Mouse (Mus musculus) hindbrain, embryonic 14.5 days (tissue): ENCODE data around the gene Pfdn4. TPM values are rescaled to one million over a fixed set of nuclear protein-coding genes. Genes with fewer than 3 reads are reported as not detected.

Source experiments
- ATAC-seq: fragments of 200-750 bp; cut with Nextera tagmentation; 2 replicates; pipeline ENCODE4 v1.8.0; 2017; ENCODE audit warnings: moderate number of reproducible peaks, mild to moderate bottlenecking, moderate TSS enrichment, moderate library complexity; ENCODE audit not compliant: low FRiP score
- DNase-seq: peaks from one replicate; pipeline ENCODE4 v3.0.0-alpha.2; 2015; ENCODE audit warnings: low spot score
- H3K27ac ChIP-seq: fragments of 300-500 bp; sonication (generic); 2 replicates; pipeline ENCODE4 v1.5.1; 2014; ENCODE audit warnings: mild to moderate bottlenecking, moderate library complexity
- H3K27me3 ChIP-seq: fragments of 300-500 bp; sonication (generic); 2 replicates; pipeline ENCODE4 v1.6.1; 2014; ENCODE audit warnings: mild to moderate bottlenecking, low read length, mixed read lengths; ENCODE audit not compliant: control insufficient read depth, insufficient read depth
- H3K36me3 ChIP-seq: fragments of 300-500 bp; sonication (generic); replicated peaks from 2 replicates; pipeline ENCODE4 v1.6.1; 2014; ENCODE audit not compliant: control insufficient read depth, insufficient read depth
- H3K4me1 ChIP-seq: fragments of 300-500 bp; sonication (generic); replicated peaks from 2 replicates; pipeline ENCODE4 v1.6.1; 2014; ENCODE audit warnings: antibody characterized with exemption, low read length, mixed read lengths; ENCODE audit not compliant: control insufficient read depth, insufficient read depth
- H3K4me2 ChIP-seq: fragments of 300-500 bp; sonication (generic); replicated peaks from 2 replicates; pipeline ENCODE4 v1.6.1; 2014; ENCODE audit warnings: mild to moderate bottlenecking, moderate library complexity
- H3K4me3 ChIP-seq: fragments of 300-500 bp; sonication (generic); replicated peaks from 2 replicates; pipeline ENCODE4 v1.5.1; 2014; ENCODE audit warnings: mild to moderate bottlenecking, low read length
- H3K9ac ChIP-seq: fragments of 300-500 bp; sonication (generic); 2 replicates; pipeline ENCODE4 v1.6.1; 2014
- H3K9me3 ChIP-seq: fragments of 300-500 bp; sonication (generic); 2 replicates; pipeline ENCODE4 v1.6.1; 2016; ENCODE audit warnings: low read length; ENCODE audit not compliant: control insufficient read depth
- WGBS: fragments of 180-500 bp; shearing (Covaris S2); extraction: QIAGEN DNeasy Blood & Tissue Kit; methylation state at CpG from one replicate; pipeline ENCODE4 v1.1.7; 2014; 5-methylcytosine and 5-hydroxymethylcytosine counted together
- polyA plus RNA-seq: library from polyadenylated mRNA; unstranded; fragments of >200 nt; fragmentation: Nextera tagmentation; extraction: Ambion mirVana; gene quantifications from 2 replicates; pipeline ENCODE4 v1.2.1, GENCODE M21; 2014

Pfdn4 gene
- polyA plus RNA-seq, 1 experiment from 2014 or later = 148 TPM

- DNase-seq = no peak
- ATAC-seq = no peak
Observed at GRCm38 (mm10) chr2:170468009-170468408, 28.2 kb upstream of the Pfdn4 start.

GRCm38 (mm10) chr2:170469616-170470308 lies 26.5 kb upstream of the Pfdn4 start:
- WGBS = 13% methylated on average over 10 of the region's 10 CpGs
- H3K4me3 ChIP-seq = no peak overlapping the region
- H3K27me3 ChIP-seq = no peaks in the 10 kb centered on the region
- H3K4me1 ChIP-seq = peaks cover 4% of the 10 kb centered on the region; the same call in 1 of the 2 replicates
- DNase-seq (no peak), ATAC-seq (no peak)
- no peak overlapping the region for H3K27ac ChIP-seq
- H3K9ac ChIP-seq = no peak overlapping the region
- no peaks in the 10 kb centered on the region for H3K36me3 ChIP-seq
- peak overlapping the region; percentile 25; the same call in 1 of the 2 replicates for H3K4me2 ChIP-seq
- no peaks in the 10 kb centered on the region for H3K9me3 ChIP-seq

More at GRCm38 (mm10) chr2:170468009-170468408, 28.2 kb upstream of the Pfdn4 start:
- no peak overlapping the region for H3K4me3 ChIP-seq
- no peak overlapping the region for H3K27ac ChIP-seq
- H3K4me2 ChIP-seq = no peak overlapping the region
- H3K9ac ChIP-seq = no peak overlapping the region
- peaks cover 4% of the 10 kb centered on the region; the same call in 1 of the 2 replicates for H3K4me1 ChIP-seq
- no peaks in the 10 kb centered on the region for H3K9me3 ChIP-seq
- H3K36me3 ChIP-seq = no peaks in the 10 kb centered on the region
- H3K27me3 ChIP-seq = no peaks in the 10 kb centered on the region

GRCm38 (mm10) chr2:170470591-170470990 lies 25.6 kb upstream of the Pfdn4 start:
- no peak for DNase-seq
- 73% methylated on average over 5 of the region's 5 CpGs for WGBS
- no peaks in the 10 kb centered on the region for H3K27me3 ChIP-seq
- no peak for ATAC-seq
- H3K9ac ChIP-seq = no peak overlapping the region
- no peak overlapping the region for H3K4me3 ChIP-seq
- no peaks in the 10 kb centered on the region for H3K36me3 ChIP-seq
- H3K27ac ChIP-seq = no peak overlapping the region
- H3K4me1 ChIP-seq = peaks cover 4% of the 10 kb centered on the region; the same call in 1 of the 2 replicates
- H3K4me2 ChIP-seq = no peak overlapping the region
- H3K9me3 ChIP-seq = no peaks in the 10 kb centered on the region

- no peaks in the 10 kb centered on the region for H3K9me3 ChIP-seq
- DNase-seq = no peak
- ATAC-seq = no peak
- H3K27ac ChIP-seq = no peak overlapping the region
- H3K9ac ChIP-seq = no peak overlapping the region
- no peak overlapping the region for H3K4me3 ChIP-seq
- 96% methylated on average over 5 of the region's 5 CpGs for WGBS
- peaks cover 4% of the 10 kb centered on the region; the same call in 1 of the 2 replicates for H3K4me1 ChIP-seq
- no peak overlapping the region for H3K4me2 ChIP-seq
- H3K27me3 ChIP-seq = no peaks in the 10 kb centered on the region
- no peaks in the 10 kb centered on the region for H3K36me3 ChIP-seq
Observed at GRCm38 (mm10) chr2:170474125-170474524, 22.1 kb upstream of the Pfdn4 start.

- no peak for DNase-seq
- no peak overlapping the region for H3K4me3 ChIP-seq
- H3K36me3 ChIP-seq = no peaks in the 10 kb centered on the region
- H3K4me1 ChIP-seq = no peaks in the 10 kb centered on the region
- WGBS = 57% methylated on average over 3 of the region's 3 CpGs
- no peak for ATAC-seq
- H3K4me2 ChIP-seq = no peak overlapping the region
- no peak overlapping the region for H3K27ac ChIP-seq
- H3K9ac ChIP-seq = no peak overlapping the region
- no peaks in the 10 kb centered on the region for H3K9me3 ChIP-seq
- H3K27me3 ChIP-seq = no peaks in the 10 kb centered on the region
Observed at GRCm38 (mm10) chr2:170475164-170475563, 21.1 kb upstream of the Pfdn4 start.

- Histone ChIP-seq H3K9ac (no peak overlapping the region), H3K4me1 (no peaks in the 10 kb centered on the region), H3K4me2 (no peak overlapping the region), H3K36me3 (no peaks in the 10 kb centered on the region), H3K9me3 (no peaks in the 10 kb centered on the region), H3K4me3 (no peak overlapping the region), H3K27me3 (no peaks in the 10 kb centered on the region), H3K27ac (no peak overlapping the region)
- DNase-seq = no peak
- no peak for ATAC-seq
- WGBS = 83% methylated on average over 11 of the region's 11 CpGs
Observed at GRCm38 (mm10) chr2:170476215-170476614, 20.0 kb upstream of the Pfdn4 start.

- 86% methylated on average over 8 of the region's 8 CpGs for WGBS
- H3K4me2 ChIP-seq = no peak overlapping the region
- H3K4me1 ChIP-seq = no peaks in the 10 kb centered on the region
- H3K4me3 ChIP-seq = no peak overlapping the region
- H3K27me3 ChIP-seq = no peaks in the 10 kb centered on the region
- DNase-seq (no peak), ATAC-seq (no peak)
- H3K36me3 ChIP-seq = no peaks in the 10 kb centered on the region
- H3K27ac ChIP-seq = no peak overlapping the region
- no peak overlapping the region for H3K9ac ChIP-seq
- no peaks in the 10 kb centered on the region for H3K9me3 ChIP-seq
Observed at GRCm38 (mm10) chr2:170476643-170477042, 19.6 kb upstream of the Pfdn4 start.

- Histone ChIP-seq H3K9me3 (no peaks in the 10 kb centered on the region), H3K4me2 (no peak overlapping the region), H3K9ac (no peak overlapping the region), H3K4me1 (no peaks in the 10 kb centered on the region), H3K36me3 (no peaks in the 10 kb centered on the region), H3K4me3 (no peak overlapping the region), H3K27ac (no peak overlapping the region), H3K27me3 (no peaks in the 10 kb centered on the region; the same call in 1 of the 2 replicates)
- 79% methylated on average over 10 of the region's 10 CpGs for WGBS
- ATAC-seq (no peak), DNase-seq (no peak)
Observed at GRCm38 (mm10) chr2:170482019-170482540, 14.1 kb upstream of the Pfdn4 start.

- H3K4me3 ChIP-seq = no peak overlapping the region
- no peak overlapping the region for H3K27ac ChIP-seq
- H3K4me2 ChIP-seq = no peak overlapping the region
- H3K4me1 ChIP-seq = no peaks in the 10 kb centered on the region
- no peak overlapping the region for H3K9ac ChIP-seq
- H3K27me3 ChIP-seq = no peaks in the 10 kb centered on the region; the same call in 1 of the 2 replicates
- DNase-seq (no peak), ATAC-seq (no peak)
- H3K9me3 ChIP-seq = no peaks in the 10 kb centered on the region
- 73% methylated on average over 11 of the region's 11 CpGs for WGBS
- H3K36me3 ChIP-seq = no peaks in the 10 kb centered on the region
Observed at GRCm38 (mm10) chr2:170483914-170484313, 12.3 kb upstream of the Pfdn4 start.
